Mouse (Mus musculus): ENCODE measurements around the gene Olfr1046. TPM values are rescaled to one million over a fixed set of nuclear protein-coding genes. Genes with fewer than 3 reads are reported as not detected.
"Not testable (repeated sequence)": the region's sequence is repeated elsewhere in the genome, so short reads cannot be mapped to it uniquely, and the experiment has no call there.

The Olfr1046 gene
- polyA plus RNA-seq (2016; fragmentation: Nextera tagmentation; extraction: Ambion mirVana), result not detected in 2 replicates

DNA sequence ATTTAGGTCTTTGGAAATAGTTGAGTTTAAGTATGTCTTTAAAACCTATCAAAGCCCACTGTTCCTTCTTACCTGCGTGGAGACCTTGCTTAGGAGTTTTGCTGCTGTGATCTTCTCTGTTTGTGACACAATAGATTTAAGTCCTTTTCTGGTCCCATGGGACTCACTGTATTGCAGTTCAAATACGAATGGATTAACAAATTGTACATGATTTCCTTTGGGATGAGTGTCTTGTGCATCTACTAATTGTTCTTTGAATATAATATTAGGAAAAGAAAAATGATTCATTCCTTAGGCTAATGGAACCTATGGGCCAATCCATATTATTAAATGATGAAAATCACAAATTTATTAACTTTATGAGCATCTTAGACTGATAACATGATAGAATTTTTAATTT is at the start of gene Olfr1046:
TSS of gene Olfr1046 (minus strand) at position 101 of the 400 bp plus-strand sequence.
- no peak within 1 kb of the TSS for H3K9ac ChIP-seq
- H3K4me3 ChIP-seq, result no peak within 1 kb of the TSS
- H3K9me3 ChIP-seq (replicated peaks), result no peaks in the 10 kb centered on the region
- WGBS (ENCODE audit: insufficient replicate concordance), result 38% methylated on average over 2 of the region's 2 CpGs
- no peak within 1 kb of the TSS for H3K27ac ChIP-seq
- H3K4me2 ChIP-seq, result no peak within 1 kb of the TSS
- H3K4me1 ChIP-seq, result no peaks in the 10 kb centered on the region
- no peak for ATAC-seq
- no peaks in the 10 kb centered on the region for H3K27me3 ChIP-seq (replicated peaks)
- no peaks in the 10 kb centered on the region for H3K36me3 ChIP-seq

DNA sequence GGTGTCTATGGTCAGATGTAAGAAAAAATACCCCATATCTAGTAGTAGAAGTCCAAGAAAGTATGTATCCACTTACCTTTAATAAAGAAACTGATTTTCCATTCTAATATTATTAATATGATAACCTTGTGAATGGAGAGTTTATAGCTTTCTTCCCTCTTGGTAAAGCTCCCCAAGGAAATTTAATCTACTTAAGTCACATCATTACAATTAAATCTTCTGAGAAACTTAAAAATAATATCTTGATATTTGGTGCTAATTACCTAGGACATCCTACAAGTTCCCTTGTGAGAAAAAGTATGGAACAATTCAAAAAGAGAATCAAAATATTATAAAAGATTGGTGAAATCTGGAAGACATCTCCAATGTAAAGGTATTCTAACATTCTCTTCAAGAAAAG is 39.1 kb upstream of the Olfr1046 start, which contains the start of gene Olfr1049:
TSS of gene Olfr1049 (minus strand) at position 101 of the 400 bp plus-strand sequence.
- H3K9me3 ChIP-seq (replicated peaks); H3K27ac ChIP-seq; ATAC-seq; H3K4me2 ChIP-seq; H3K36me3 ChIP-seq; H3K4me1 ChIP-seq; H3K9ac ChIP-seq; H3K4me3 ChIP-seq; H3K27me3 ChIP-seq (replicated peaks): not testable (repeated sequence)

DNA sequence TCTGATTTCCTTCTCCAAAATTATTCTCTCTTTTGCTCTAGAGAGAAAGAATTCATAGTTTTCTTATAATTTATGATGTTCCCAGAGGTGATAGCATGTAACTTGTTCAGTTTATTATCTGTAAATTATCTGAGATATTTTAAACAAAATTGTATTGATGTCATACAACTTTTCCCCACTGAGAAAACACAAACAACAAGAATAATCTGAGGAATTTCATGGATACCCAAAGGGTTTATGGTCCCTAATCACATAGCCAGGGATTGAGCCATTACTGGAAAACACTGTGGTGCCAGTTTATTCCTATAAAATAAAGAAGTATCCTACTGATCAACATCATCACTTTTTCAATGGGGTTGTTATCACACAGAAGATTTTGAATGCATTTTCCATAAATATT is 21.1 kb upstream of the Olfr1046 start, which contains the start of gene Olfr1048:
TSS of gene Olfr1048 (minus strand) at position 101 of the 400 bp plus-strand sequence.
- H3K4me3 ChIP-seq, result no peak within 1 kb of the TSS
- H3K9ac ChIP-seq, result no peak within 1 kb of the TSS
- ATAC-seq, result no peak
- H3K4me1 ChIP-seq, result no peaks in the 10 kb centered on the region
- no peak within 1 kb of the TSS for H3K4me2 ChIP-seq
- H3K27me3 ChIP-seq (replicated peaks), result no peaks in the 10 kb centered on the region
- no peak within 1 kb of the TSS for H3K27ac ChIP-seq
- no peaks in the 10 kb centered on the region for H3K9me3 ChIP-seq (replicated peaks)
- no peaks in the 10 kb centered on the region for H3K36me3 ChIP-seq

DNA sequence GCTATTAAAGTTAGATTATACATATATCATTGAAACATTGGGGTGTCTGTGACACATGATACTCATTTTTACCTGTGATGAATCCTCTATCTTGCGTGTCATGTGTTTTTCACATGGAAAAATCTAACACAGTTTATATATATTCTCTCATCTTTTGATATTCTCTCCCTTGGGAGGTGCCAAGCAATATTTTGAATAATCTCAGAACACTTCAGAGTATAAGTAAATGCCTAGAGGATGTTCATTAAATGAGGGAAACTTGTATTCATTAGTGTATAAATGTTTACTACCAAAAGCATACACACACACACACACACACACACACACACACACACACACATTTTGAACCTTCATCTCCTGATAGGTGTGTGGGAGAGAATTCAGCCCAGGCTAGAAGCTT is 12.2 kb upstream of the Olfr1046 start, which contains the start of gene Olfr1047:
TSS of gene Olfr1047 (minus strand) at position 101 of the 400 bp plus-strand sequence.
- WGBS (ENCODE audit: insufficient replicate concordance), result 69% methylated on average over 1 of the region's 1 CpGs
- H3K36me3 ChIP-seq, result no peaks in the 10 kb centered on the region
- no peaks in the 10 kb centered on the region for H3K4me1 ChIP-seq
- ATAC-seq, result no peak
- no peak within 1 kb of the TSS for H3K4me2 ChIP-seq
- H3K27me3 ChIP-seq (replicated peaks), result no peaks in the 10 kb centered on the region
- no peak within 1 kb of the TSS for H3K9ac ChIP-seq
- no peak within 1 kb of the TSS for H3K4me3 ChIP-seq
- H3K9me3 ChIP-seq (replicated peaks), result no peaks in the 10 kb centered on the region
- no peak within 1 kb of the TSS for H3K27ac ChIP-seq

DNA sequence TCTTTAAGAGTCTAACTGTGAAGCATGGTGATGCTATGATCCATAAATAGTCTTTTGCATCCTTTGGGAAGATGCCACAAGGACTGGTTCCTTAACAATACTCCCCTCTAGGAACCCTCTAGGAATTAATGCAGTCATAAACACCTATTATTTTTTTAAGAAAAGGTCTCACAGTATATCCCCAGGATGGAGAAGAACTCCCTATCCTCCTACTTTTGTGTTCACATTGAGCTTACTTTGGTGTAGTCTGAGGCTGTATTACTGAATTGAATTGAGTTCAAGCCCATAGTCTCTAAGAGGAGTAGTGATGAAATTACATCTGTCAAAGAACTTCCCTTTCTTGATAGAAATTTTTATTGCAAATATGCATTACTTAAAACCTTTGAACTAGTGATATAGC is 16.2 kb downstream of the Olfr1046 start, which contains the start of gene Olfr1045:
TSS of gene Olfr1045 (minus strand) at position 101 of the 400 bp plus-strand sequence.
- no peak for ATAC-seq
- H3K4me3 ChIP-seq, result no peak within 1 kb of the TSS
- no peaks in the 10 kb centered on the region for H3K27me3 ChIP-seq (replicated peaks)
- H3K27ac ChIP-seq, result no peak within 1 kb of the TSS
- H3K4me1 ChIP-seq, result no peaks in the 10 kb centered on the region
- no peak within 1 kb of the TSS for H3K4me2 ChIP-seq
- H3K36me3 ChIP-seq, result no peaks in the 10 kb centered on the region
- no peak within 1 kb of the TSS for H3K9ac ChIP-seq
- H3K9me3 ChIP-seq (replicated peaks), result no peaks in the 10 kb centered on the region

DNA sequence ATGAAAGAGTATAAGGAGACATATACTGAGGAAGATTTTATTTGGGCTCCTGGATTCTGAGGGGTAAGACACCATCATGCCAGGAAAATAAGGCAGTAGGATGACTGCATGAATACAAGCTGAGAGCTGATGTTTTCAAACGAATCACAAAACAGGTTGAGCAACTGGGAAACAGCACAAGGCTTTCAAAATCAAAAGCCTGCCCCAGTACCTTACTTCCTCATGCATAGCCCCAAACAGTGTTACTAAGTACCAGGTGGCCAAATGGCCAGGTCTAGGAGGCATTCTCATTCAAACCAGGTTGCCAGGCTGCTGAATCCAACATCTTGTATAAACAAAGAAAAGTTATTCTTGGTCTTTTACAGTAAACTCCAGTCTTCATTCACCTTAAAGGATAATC is 23.3 kb downstream of the Olfr1046 start:
- no peak overlapping the region for H3K9ac ChIP-seq
- H3K4me1 ChIP-seq, result no peaks in the 10 kb centered on the region
- no peak overlapping the region for H3K4me2 ChIP-seq
- H3K27me3 ChIP-seq (replicated peaks), result no peaks in the 10 kb centered on the region
- no peak overlapping the region for H3K4me3 ChIP-seq
- no peak for ATAC-seq
- no peak overlapping the region for H3K27ac ChIP-seq
- 38% methylated on average over 1 of the region's 1 CpGs for WGBS (ENCODE audit: insufficient replicate concordance)
- no peaks in the 10 kb centered on the region for H3K36me3 ChIP-seq
- H3K9me3 ChIP-seq (replicated peaks), result no peaks in the 10 kb centered on the region; the same call in 1 of the 2 replicates

DNA sequence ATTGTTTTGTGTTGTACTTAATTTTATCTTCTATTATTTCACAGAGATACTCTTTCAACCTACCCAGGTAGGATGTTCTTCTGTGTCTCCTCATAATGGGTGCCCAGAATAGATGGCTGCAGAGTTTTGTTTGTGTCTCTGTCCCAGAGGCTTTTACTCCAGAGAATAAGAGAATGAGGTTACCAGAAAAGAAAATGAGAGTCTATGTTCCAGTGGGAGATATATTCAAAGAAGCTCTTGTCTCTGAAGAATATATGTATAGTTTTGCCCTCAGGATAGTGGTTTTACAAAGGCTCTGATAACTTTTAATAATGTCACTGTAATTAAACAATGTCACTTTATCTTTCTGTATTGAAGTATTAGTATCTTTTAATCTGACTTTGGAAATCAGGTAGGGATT is 33.5 kb downstream of the Olfr1046 start, which contains the start of gene Olfr52:
TSS of gene Olfr52 (minus strand) at position 101 of the 400 bp plus-strand sequence.
- Histone ChIP-seq H3K27me3 (replicated peaks) (no peaks in the 10 kb centered on the region), H3K4me3 (no peak within 1 kb of the TSS), H3K4me2 (no peak within 1 kb of the TSS), H3K9ac (no peak within 1 kb of the TSS), H3K4me1 (no peaks in the 10 kb centered on the region), H3K36me3 (no peaks in the 10 kb centered on the region), H3K27ac (no peak within 1 kb of the TSS), H3K9me3 (replicated peaks) (no peaks in the 10 kb centered on the region)
- no peak for ATAC-seq

DNA sequence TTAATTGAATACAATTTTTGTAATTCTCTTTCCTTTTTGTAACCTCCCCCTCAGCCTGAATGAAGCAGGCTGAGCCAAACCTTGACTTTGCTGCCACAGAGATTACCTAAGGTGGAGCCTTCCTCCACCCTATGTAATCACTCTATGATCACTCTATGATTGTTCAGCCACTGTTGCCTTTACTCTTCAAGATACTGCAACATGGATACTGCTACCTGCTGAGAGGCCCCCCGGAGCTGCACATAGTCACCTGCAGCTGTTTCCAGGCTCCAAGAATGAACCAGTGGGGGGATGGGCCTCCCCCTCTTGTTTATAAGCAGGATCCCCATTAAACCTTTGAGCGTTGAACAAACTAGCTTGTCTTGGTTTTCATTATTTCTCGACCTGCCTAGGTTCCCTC is 39.2 kb downstream of the Olfr1046 start:
- ATAC-seq, result no peak
- Histone ChIP-seq H3K9ac (no peak overlapping the region), H3K36me3 (no peaks in the 10 kb centered on the region), H3K27ac (no peak overlapping the region), H3K9me3 (replicated peaks) (no peaks in the 10 kb centered on the region), H3K4me2 (no peak overlapping the region), H3K27me3 (replicated peaks) (no peaks in the 10 kb centered on the region), H3K4me3 (no peak overlapping the region), H3K4me1 (no peaks in the 10 kb centered on the region)
- 62% methylated on average over 3 of the region's 3 CpGs for WGBS (ENCODE audit: insufficient replicate concordance)

DNA sequence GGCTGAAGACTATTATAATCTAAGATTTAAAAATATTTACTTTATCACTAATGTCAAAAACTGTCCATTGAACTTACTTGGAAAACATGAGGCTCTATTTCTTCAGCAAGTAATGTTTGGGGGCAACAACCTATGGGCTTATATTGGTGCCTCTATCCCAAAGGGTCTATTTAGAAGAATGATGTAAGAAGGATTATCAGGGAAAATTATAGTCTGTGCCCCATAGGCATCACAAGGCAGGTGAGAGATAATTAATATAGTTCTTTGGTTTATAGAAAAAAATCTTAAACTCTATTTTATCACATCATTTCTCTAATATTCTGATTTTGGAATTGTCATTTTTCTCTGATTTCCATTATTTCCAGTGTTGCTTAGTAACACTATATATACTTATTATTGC is 41.4 kb downstream of the Olfr1046 start, which contains the start of gene Olfr1044:
TSS of gene Olfr1044 (minus strand) at position 101 of the 400 bp plus-strand sequence.
- Histone ChIP-seq H3K27ac (no peak within 1 kb of the TSS), H3K4me3 (no peak within 1 kb of the TSS), H3K4me2 (no peak within 1 kb of the TSS), H3K36me3 (no peaks in the 10 kb centered on the region), H3K9ac (no peak within 1 kb of the TSS), H3K4me1 (no peaks in the 10 kb centered on the region), H3K27me3 (replicated peaks) (no peaks in the 10 kb centered on the region), H3K9me3 (replicated peaks) (no peaks in the 10 kb centered on the region)
- no peak for ATAC-seq

DNA sequence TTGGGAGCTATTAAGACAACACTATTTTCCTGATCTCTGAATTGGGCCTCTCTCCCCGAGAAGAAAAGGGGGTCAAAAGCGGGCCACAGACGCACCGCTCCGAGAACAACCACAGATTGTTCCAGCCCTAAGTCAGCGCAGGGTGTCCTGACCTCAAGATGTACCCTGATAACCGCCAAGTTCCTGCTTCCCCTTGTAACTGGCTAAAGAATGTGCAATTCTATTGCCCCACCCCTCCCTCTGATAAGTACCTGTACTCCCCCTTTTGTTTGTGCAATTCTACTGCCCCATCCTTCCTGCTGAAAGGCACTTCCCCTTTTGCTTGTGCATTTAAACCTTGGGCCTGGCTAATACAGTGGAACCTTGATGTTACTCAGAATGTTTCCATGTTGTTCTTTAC is 43.7 kb downstream of the Olfr1046 start:
- H3K4me3 ChIP-seq, H3K36me3 ChIP-seq: not testable (repeated sequence)

DNA sequence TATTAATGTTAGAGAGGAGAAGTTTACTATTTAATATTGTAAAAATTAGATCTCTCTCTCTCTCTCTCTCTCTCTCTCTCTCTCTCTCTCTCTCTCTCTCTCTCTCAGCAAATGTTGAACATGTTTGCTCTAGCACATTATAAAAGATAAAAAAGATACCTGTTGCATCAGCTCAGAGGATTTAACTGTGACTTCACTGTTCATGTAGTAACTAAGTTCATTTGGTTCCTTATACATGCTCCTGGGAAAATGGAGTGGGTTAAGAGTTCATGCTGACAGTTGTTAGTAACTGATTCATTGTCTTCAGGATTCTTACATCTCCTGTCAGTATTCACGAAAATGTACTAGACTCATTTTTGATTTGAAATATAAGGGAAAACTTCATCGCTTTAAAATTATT is 51.7 kb downstream of the Olfr1046 start, which contains the start of gene Olfr1043:
TSS of gene Olfr1043 (minus strand) at position 101 of the 400 bp plus-strand sequence.
- Histone ChIP-seq H3K4me1 (no peaks in the 10 kb centered on the region), H3K4me2 (no peak within 1 kb of the TSS), H3K9ac (no peak within 1 kb of the TSS), H3K36me3 (no peaks in the 10 kb centered on the region), H3K9me3 (replicated peaks) (no peaks in the 10 kb centered on the region), H3K27ac (no peak within 1 kb of the TSS), H3K27me3 (replicated peaks) (no peaks in the 10 kb centered on the region), H3K4me3 (no peak within 1 kb of the TSS)
- 78% methylated on average over 2 of the region's 2 CpGs for WGBS (ENCODE audit: insufficient replicate concordance)
- ATAC-seq, result no peak

More for the DNA sequence above, 43.7 kb downstream of the Olfr1046 start:
- not testable (repeated sequence) for H3K27me3 ChIP-seq (replicated peaks); H3K27ac ChIP-seq; H3K9me3 ChIP-seq (replicated peaks); H3K4me1 ChIP-seq; ATAC-seq; H3K9ac ChIP-seq; H3K4me2 ChIP-seq
- 23% methylated on average over 7 of the region's 7 CpGs for WGBS (ENCODE audit: insufficient replicate concordance)
